Mouse (Mus musculus) embryonic facial prominence, embryonic 11.5 days (tissue): ENCODE measurements at regions not wholly inside any gene's neighbourhood (a gene's known extent, or its start where the extent isn't known, plus 50 kb on each side); places are given as distances from the start of the nearest gene placed in this dataset.

Experiments used
- ATAC-seq: fragments of 200-750 bp; cut with Nextera tagmentation; replicated peaks from 2 replicates; pipeline ENCODE4 v1.8.0; 2017; ENCODE audit warnings: low read depth; ENCODE audit not compliant: insufficient number of reproducible peaks, low FRiP score, low TSS enrichment
- DNase-seq: peaks from one replicate; pipeline ENCODE4 v3.0.0-alpha.2; 2015; ENCODE audit warnings: low spot score
- H3K27ac ChIP-seq: fragments of 300-500 bp; sonication (generic); replicated peaks from 2 replicates; pipeline ENCODE4 v1.5.1; 2014; ENCODE audit warnings: mild to moderate bottlenecking, low read depth, low read length, control low read depth
- H3K27me3 ChIP-seq: fragments of 300-500 bp; sonication (generic); 2 replicates; pipeline ENCODE4 v1.6.1; 2014; ENCODE audit warnings: mild to moderate bottlenecking, low read length, moderate library complexity, mixed read lengths; ENCODE audit not compliant: control insufficient read depth, insufficient read depth
- H3K36me3 ChIP-seq: fragments of 300-500 bp; sonication (generic); replicated peaks from 2 replicates; pipeline ENCODE4 v1.6.1; 2014; ENCODE audit warnings: low read depth, mild to moderate bottlenecking, low read length, moderate library complexity, mixed read lengths; ENCODE audit not compliant: control insufficient read depth, insufficient read depth
- H3K4me1 ChIP-seq: fragments of 300-500 bp; sonication (generic); 2 replicates; pipeline ENCODE4 v1.6.1; 2014; ENCODE audit warnings: low read length, mixed read lengths; ENCODE audit not compliant: control insufficient read depth, insufficient read depth
- H3K4me2 ChIP-seq: fragments of 300-500 bp; sonication (generic); 2 replicates; pipeline ENCODE4 v1.6.1; 2014; ENCODE audit warnings: low read depth, mild to moderate bottlenecking, control low read depth, low read length, moderate library complexity
- H3K4me3 ChIP-seq: fragments of 300-500 bp; sonication (generic); 2 replicates; pipeline ENCODE4 v1.5.1; 2014; ENCODE audit warnings: low read depth, low read length, control low read depth
- H3K9ac ChIP-seq: fragments of 300-500 bp; sonication (generic); replicated peaks from 2 replicates; pipeline ENCODE4 v1.6.1; 2014; ENCODE audit warnings: mild to moderate bottlenecking, control low read depth, low read length
- H3K9me3 ChIP-seq: fragments of 300-500 bp; sonication (generic); replicated peaks from 2 replicates; pipeline ENCODE4 v1.6.1; 2016; ENCODE audit warnings: mild to moderate bottlenecking, low read length, inconsistent platforms, mixed read lengths; ENCODE audit not compliant: control insufficient read depth
- WGBS: fragments of 180-500 bp; shearing (Covaris S2); extraction: QIAGEN DNeasy Blood & Tissue Kit; methylation state at CpG from one replicate; pipeline ENCODE4 v1.1.7; 2014; 5-methylcytosine and 5-hydroxymethylcytosine counted together

DNA sequence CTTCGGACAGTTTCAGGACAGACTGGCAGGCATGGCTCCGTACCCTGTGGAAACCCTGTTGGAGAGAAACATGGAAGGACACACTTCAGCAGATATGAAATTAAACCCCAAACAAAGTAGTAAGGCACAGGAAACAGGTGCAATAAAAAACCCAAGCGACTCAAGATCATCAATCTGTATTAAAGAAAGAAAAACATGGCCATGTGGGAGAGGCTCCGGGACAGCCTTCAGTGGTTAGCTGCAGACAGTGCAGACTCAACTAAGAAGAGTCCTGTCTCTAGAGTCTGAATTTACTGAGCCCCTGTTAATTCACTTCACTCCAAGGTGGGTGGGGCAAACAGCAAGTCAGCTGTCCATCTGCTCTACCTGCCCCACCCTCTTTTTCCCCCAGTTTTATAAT is 179.8 kb downstream of the Ajap1 start:
- no peak overlapping the region for H3K4me3 ChIP-seq
- no peak overlapping the region for H3K27ac ChIP-seq
- H3K4me2 ChIP-seq: no peak overlapping the region
- DNase-seq: no peak
- H3K4me1 ChIP-seq: no peaks in the 10 kb centered on the region
- H3K27me3 ChIP-seq: no peaks in the 10 kb centered on the region
- WGBS: 86% methylated on average over 4 of the region's 4 CpGs
- no peaks in the 10 kb centered on the region for H3K36me3 ChIP-seq
- no peaks in the 10 kb centered on the region for H3K9me3 ChIP-seq
- ATAC-seq: no peak
- H3K9ac ChIP-seq: no peak overlapping the region

DNA sequence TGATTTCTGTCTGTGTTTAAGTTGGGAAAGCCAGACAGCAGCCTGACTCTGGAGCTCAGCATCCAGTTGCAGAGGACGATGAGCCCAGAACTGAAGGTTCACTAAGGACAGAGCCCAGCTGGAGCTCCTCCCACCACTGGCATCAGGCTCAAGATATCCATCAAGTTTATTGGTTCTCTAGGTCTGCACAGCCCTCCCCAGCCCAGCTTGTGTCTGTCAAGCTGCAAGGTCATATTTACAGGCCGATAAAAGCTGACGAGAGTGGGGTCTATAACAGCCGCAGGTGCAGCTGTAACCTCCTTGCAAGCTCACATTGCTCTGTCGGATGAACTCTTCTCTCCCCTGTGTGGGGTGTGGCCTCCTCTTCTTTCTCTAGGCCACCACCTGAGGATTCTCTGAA is 184.3 kb downstream of the Ajap1 start:
- DNase-seq: no peak
- no peak for ATAC-seq
- Histone ChIP-seq H3K4me3 (no peak overlapping the region), H3K9me3 (no peaks in the 10 kb centered on the region), H3K27me3 (no peaks in the 10 kb centered on the region), H3K4me2 (no peak overlapping the region), H3K36me3 (no peaks in the 10 kb centered on the region), H3K27ac (no peak overlapping the region), H3K9ac (no peak overlapping the region), H3K4me1 (no peaks in the 10 kb centered on the region)
- 84% methylated on average over 5 of the region's 5 CpGs for WGBS

DNA sequence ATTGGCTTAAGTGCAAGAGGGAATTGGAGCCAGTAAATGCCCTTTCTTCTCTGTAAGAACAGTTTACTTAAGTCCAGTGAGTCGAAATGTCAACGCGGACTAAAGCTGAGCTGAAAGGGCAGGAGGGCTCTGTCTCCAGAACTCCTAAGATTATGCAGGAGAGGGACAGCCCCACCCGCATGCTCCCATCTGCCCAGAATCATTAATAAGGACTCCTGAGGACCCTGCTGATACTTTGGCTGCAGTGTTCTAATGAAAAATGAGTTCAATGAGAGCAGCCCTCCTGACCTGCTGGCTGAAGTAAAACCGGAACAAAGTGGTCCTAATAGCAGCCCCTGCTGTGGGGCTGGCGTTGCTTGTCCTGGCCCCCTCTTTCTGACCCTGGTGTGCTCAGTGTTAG is 187.8 kb downstream of the Ajap1 start:
- Histone ChIP-seq H3K4me1 (no peaks in the 10 kb centered on the region), H3K9ac (no peak overlapping the region), H3K27me3 (no peaks in the 10 kb centered on the region), H3K27ac (no peak overlapping the region), H3K9me3 (no peaks in the 10 kb centered on the region), H3K36me3 (no peaks in the 10 kb centered on the region), H3K4me2 (no peak overlapping the region), H3K4me3 (no peak overlapping the region)
- WGBS: 51% methylated on average over 6 of the region's 6 CpGs
- no peak for ATAC-seq
- no peak for DNase-seq

DNA sequence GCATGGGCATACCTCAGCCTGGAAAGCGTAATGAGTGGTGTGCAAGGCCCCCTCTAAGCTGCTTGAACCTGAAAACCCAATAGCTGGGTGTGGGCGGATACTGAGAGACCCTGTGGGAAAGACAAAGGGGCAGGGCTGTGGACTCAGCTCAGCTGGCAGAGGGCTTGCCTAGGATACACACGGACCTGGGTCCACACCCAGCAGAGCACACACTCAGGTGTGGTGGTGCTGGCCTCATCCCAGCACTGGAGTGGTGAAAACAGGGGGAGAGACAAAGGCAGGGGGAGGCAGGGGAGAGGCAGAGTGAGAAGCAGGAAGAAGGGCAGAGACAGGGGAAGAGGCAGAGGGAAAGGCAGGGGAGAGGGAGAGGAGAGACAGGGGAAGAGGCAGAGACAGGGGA is 189.5 kb downstream of the Ajap1 start:
- Histone ChIP-seq H3K9ac (no peak overlapping the region), H3K27ac (no peak overlapping the region)
- WGBS: 54% methylated on average over 3 of the region's 3 CpGs

DNA sequence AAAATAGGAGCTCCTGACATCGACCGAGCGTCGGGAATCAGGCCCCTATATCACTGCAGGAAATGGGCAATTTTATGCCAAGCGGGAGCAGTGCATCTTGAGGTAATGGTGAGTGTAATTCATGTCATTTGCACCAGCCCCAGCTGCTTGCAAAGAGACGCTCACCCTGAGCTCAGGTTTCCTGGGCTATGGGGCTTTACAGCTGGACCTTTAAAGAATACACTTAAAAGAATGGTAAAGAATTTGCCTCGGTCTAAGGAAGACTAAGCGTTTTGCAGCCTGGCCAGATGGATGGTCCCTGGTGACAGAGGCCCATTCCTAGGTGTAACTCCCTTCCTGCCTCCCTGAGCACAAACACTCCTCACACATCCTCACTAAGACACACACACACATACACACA is 194.2 kb downstream of the Ajap1 start:
- Histone ChIP-seq H3K4me2 (no peak overlapping the region), H3K9ac (no peak overlapping the region), H3K9me3 (no peaks in the 10 kb centered on the region), H3K4me1 (no peaks in the 10 kb centered on the region), H3K27ac (no peak overlapping the region), H3K4me3 (no peak overlapping the region), H3K27me3 (no peaks in the 10 kb centered on the region), H3K36me3 (no peaks in the 10 kb centered on the region)
- WGBS: 49% methylated on average over 8 of the region's 8 CpGs
- DNase-seq (no peak), ATAC-seq (no peak)

More for the DNA sequence above, 189.5 kb downstream of the Ajap1 start:
- H3K9me3 ChIP-seq: no peaks in the 10 kb centered on the region
- no peaks in the 10 kb centered on the region for H3K27me3 ChIP-seq
- DNase-seq (no peak), ATAC-seq (no peak)
- no peaks in the 10 kb centered on the region for H3K36me3 ChIP-seq
- H3K4me2 ChIP-seq: no peak overlapping the region
- H3K4me3 ChIP-seq: no peak overlapping the region
- no peaks in the 10 kb centered on the region for H3K4me1 ChIP-seq

DNA sequence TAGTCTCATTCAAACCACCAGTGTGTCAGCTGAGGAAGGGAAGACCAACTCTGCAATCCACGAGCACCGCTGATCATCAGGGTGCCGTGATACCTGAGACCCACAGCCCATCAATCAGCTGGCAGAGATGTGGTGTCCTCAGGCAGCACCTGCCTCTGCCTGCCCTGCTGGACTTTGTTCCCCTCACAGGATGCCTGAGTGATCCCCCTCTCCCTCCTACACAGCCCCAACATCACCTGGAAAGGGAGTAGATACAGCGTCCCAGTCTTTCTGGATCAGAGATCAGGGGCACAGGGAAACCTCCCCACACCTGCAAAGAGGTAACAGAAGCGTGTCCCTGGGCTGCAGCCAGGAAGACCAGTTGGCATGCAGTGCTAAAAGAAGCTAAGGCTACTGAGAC is 198.4 kb downstream of the Ajap1 start:
- Histone ChIP-seq H3K4me2 (no peak overlapping the region), H3K4me1 (no peaks in the 10 kb centered on the region), H3K9ac (no peak overlapping the region), H3K4me3 (no peak overlapping the region), H3K27me3 (no peaks in the 10 kb centered on the region), H3K27ac (no peak overlapping the region), H3K9me3 (no peaks in the 10 kb centered on the region), H3K36me3 (no peaks in the 10 kb centered on the region)
- DNase-seq: no peak
- no peak for ATAC-seq
- WGBS: 90% methylated on average over 5 of the region's 5 CpGs

DNA sequence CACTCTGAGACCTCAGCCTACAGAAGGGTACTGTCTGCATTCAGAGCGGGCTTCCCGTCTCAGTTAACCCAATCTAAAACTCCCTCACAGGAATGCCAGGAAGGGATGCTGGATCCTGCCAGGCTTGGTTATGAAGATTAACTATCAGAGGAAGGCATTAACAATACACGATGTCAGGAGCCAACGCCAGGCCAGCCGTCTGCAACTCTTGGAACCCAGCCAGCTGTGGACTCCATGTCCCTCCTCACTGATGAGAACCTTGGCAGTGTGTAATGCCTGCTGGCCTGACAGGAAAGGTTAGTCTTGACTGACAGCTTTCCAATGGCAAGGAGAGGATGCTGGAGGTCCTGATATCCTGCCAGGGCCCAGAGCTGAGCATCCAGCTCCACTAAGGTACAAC is 206.0 kb downstream of the Ajap1 start:
- ATAC-seq: no peak
- WGBS: 93% methylated on average over 5 of the region's 5 CpGs

DNA sequence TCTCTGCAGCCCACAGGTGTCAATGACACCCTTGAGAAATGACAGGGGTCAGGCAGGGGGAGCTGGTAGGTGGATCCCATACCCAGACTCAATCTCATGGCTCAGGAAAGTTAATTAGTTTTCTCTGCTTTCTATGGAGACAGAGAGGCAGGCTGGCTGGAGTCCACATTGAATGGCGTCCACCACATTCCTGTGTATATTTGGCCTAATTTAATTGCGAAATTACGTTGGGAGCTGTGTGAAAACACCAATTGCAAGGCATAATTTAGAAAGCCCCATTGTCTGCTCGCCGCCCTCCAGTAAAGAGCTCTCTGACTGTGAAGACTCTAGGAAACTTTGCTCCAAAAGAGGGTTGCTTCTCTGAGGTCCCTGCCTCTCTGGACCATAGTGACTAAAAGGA is 211.2 kb downstream of the Ajap1 start:
- ATAC-seq (no peak), DNase-seq (no peak)
- 46% methylated on average over 5 of the region's 5 CpGs for WGBS
- H3K27ac ChIP-seq: no peak overlapping the region
- no peaks in the 10 kb centered on the region for H3K4me1 ChIP-seq
- no peaks in the 10 kb centered on the region for H3K36me3 ChIP-seq
- no peaks in the 10 kb centered on the region for H3K27me3 ChIP-seq
- H3K4me2 ChIP-seq: no peak overlapping the region
- no peak overlapping the region for H3K9ac ChIP-seq
- H3K4me3 ChIP-seq: no peak overlapping the region
- H3K9me3 ChIP-seq: no peaks in the 10 kb centered on the region

More for the DNA sequence above, 206.0 kb downstream of the Ajap1 start:
- Histone ChIP-seq H3K27me3 (no peaks in the 10 kb centered on the region), H3K9ac (no peak overlapping the region), H3K27ac (no peak overlapping the region), H3K4me3 (no peak overlapping the region), H3K9me3 (no peaks in the 10 kb centered on the region), H3K4me2 (no peak overlapping the region), H3K4me1 (no peaks in the 10 kb centered on the region), H3K36me3 (no peaks in the 10 kb centered on the region)
- DNase-seq: no peak
